Mouse (Mus musculus) yolk sac, embryonic 10.5 days (tissue): ENCODE data around the gene Rars2.
A peak's percentile ranks its signal among the peaks of the same experiment; 100 is the strongest.

ENCODE experiments used
- DNase-seq: peaks from one replicate; pipeline ENCODE4 v3.0.0-alpha.2; 2017; ENCODE audit warnings: low spot score

Rars2 gene

GRCm38 (mm10) chr4:34640731-34641130 is 26.0 kb downstream of the Rars2 start:
- no peak for DNase-seq

- no peak for DNase-seq
These were observed 30.0 kb downstream of the Rars2 start for GRCm38 (mm10) chr4:34644779-34645178.

GRCm38 (mm10) chr4:34653179-34653578 is 38.4 kb downstream of the Rars2 start:
- DNase-seq, result no peak

- no peak for DNase-seq
These were observed 41.3 kb downstream of the Rars2 start for GRCm38 (mm10) chr4:34656101-34656500.

- DNase-seq, result no peak
These were observed 44.3 kb downstream of the Rars2 start for GRCm38 (mm10) chr4:34659012-34659411.

GRCm38 (mm10) chr4:34661514-34661913 is 46.8 kb downstream of the Rars2 start:
- DNase-seq, result no peak

GRCm38 (mm10) chr4:34661927-34662326 is 47.2 kb downstream of the Rars2 start:
- no peak for DNase-seq

GRCm38 (mm10) chr4:34667923-34668322 is 53.2 kb downstream of the Rars2 start:
- no peak for DNase-seq

GRCm38 (mm10) chr4:34673721-34674120 is 59.0 kb downstream of the Rars2 start:
- no peak for DNase-seq

- DNase-seq, result no peak
These were observed 65.8 kb downstream of the Rars2 start for GRCm38 (mm10) chr4:34680530-34680929.

- peak; percentile 89 for DNase-seq
These were observed 72.3 kb downstream of the Rars2 start, which contains the start of gene Slc35a1 for GRCm38 (mm10) chr4:34686874-34687567. Slc35a1 (minus strand) TSS chr4:34687438.

- no peak for DNase-seq
These were observed 73.3 kb downstream of the Rars2 start for GRCm38 (mm10) chr4:34688021-34688420.

GRCm38 (mm10) chr4:34701528-34701927 is 86.8 kb downstream of the Rars2 start:
- peak; percentile 16 for DNase-seq

GRCm38 (mm10) chr4:34702231-34702630 is 87.5 kb downstream of the Rars2 start:
- no peak for DNase-seq

GRCm38 (mm10) chr4:34703029-34703428 is 88.3 kb downstream of the Rars2 start:
- DNase-seq, result no peak

- DNase-seq, result no peak
These were observed 92.5 kb downstream of the Rars2 start for GRCm38 (mm10) chr4:34707248-34707647.

- DNase-seq, result no peak
These were observed 93.4 kb downstream of the Rars2 start for GRCm38 (mm10) chr4:34708127-34708526.
